Mouse (Mus musculus) c-Kit-positive CD71-positive TER-119-negative erythroid progenitor cells, embryonic 14.5 days (primary cell): ENCODE data around the gene Pdlim4.
"Not testable (repeated sequence)": the region's sequence is repeated elsewhere in the genome, so short reads cannot be mapped to it uniquely, and the experiment has no call there.

Source experiments
- DNase-seq: peaks from one replicate; pipeline ENCODE4 v3.0.0-alpha.2; 2013; ENCODE audit warnings: low read depth

Pdlim4 gene

GRCm38 (mm10) chr11:54017596-54017995 is 51.2 kb downstream of the Pdlim4 start:
- no peak for DNase-seq

GRCm38 (mm10) chr11:54016051-54016450 is 52.8 kb downstream of the Pdlim4 start:
- DNase-seq, result no peak

- DNase-seq, result no peak
Observed at GRCm38 (mm10) chr11:54012961-54013360, 55.9 kb downstream of the Pdlim4 start.

GRCm38 (mm10) chr11:54011255-54011654 is 57.6 kb downstream of the Pdlim4 start:
- DNase-seq, result no peak

DNA sequence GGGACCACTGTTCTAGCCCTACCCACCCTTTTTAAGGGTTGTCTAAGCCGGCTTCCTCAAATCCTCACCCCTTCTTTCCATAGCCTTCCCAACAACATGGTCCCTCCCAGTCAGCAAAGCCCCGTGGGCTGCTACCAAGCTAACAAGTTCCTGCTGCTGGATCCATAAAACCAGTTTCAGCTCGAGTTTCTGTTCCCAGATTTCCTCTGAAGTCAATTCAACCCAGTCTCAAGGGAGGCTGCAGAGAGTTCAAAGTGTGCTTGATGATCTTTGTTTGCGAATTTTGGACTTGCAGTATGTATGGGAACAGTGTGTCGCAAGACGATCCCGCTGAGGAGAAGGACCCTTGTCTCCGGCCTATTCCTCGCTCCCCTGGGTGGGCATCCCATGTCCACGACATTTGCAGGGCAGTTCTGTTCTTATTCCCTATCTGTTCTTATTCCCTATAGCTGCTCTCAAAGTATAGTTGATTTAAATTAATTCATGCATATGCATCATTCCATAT is 60.3 kb downstream of the Pdlim4 start:
- no peak for DNase-seq

- DNase-seq, result no peak
Observed at GRCm38 (mm10) chr11:54007717-54008116, 61.1 kb downstream of the Pdlim4 start.

GRCm38 (mm10) chr11:54006901-54007300 is 61.9 kb downstream of the Pdlim4 start:
- no peak for DNase-seq

- DNase-seq, result not testable (repeated sequence)
Observed at GRCm38 (mm10) chr11:54006362-54006761, 62.5 kb downstream of the Pdlim4 start.
